Mouse (Mus musculus) gastrocnemius, adult 2 months (tissue): ENCODE measurements at regions not wholly inside any gene's neighbourhood (a gene's known extent, or its start where the extent isn't known, plus 50 kb on each side); places are given as distances from the start of the nearest gene placed in this dataset.
A peak's percentile ranks its signal among the peaks of the same experiment; 100 is the strongest.

Experiments
- DNase-seq: peaks from one replicate; pipeline ENCODE4 v3.0.0; 2022
- H3K27ac ChIP-seq: fragments of 200-600 bp; 2 replicates; pipeline ENCODE4 v1.8.1; 2022; ENCODE audit warnings: mild to moderate bottlenecking
- H3K4me3 ChIP-seq: fragments of 200-600 bp; 2 replicates; pipeline ENCODE4 v1.8.1; 2022; ENCODE audit warnings: mild to moderate bottlenecking, moderate library complexity
- CTCF ChIP-seq: fragments of 200-600 bp; IDR thresholded peaks from 2 replicates; pipeline ENCODE4 v1.8.1; 2022; ENCODE audit warnings: antibody characterized with exemption, mild to moderate bottlenecking, moderate library complexity
- intact Hi-C: fragments of 180-260 bp; cut with DNase I; formaldehyde crosslinking; loops from one replicate; pipeline ENCODE4 v1.15.1; 2025

DNA sequence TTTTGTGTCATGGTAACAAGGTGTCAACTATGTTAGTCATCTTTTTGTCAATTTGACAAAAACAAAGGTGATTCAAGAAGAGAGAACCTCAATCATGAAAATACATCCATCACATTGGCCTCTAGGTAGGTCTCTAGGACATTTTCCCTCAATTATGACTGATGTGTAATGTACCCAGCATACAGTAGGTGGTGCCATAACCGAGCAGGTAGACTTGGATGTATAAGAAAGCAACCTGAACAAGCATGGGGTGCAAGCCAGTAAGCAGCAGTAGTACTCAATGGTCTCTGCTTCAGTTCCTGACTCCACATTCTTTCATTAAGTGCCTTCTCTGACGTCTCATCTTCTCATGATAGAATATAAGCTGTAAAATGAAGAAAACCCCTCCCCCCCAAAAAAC, 463.8 kb downstream of the Tmem161b start:
- no peak overlapping the region for H3K27ac ChIP-seq
- TF ChIP-seq CTCF = peak; percentile 24; the same call in 1 of the 2 replicates
- intact Hi-C loops = no loop called here
- DNase-seq = no peak
- no peak overlapping the region for H3K4me3 ChIP-seq

DNA sequence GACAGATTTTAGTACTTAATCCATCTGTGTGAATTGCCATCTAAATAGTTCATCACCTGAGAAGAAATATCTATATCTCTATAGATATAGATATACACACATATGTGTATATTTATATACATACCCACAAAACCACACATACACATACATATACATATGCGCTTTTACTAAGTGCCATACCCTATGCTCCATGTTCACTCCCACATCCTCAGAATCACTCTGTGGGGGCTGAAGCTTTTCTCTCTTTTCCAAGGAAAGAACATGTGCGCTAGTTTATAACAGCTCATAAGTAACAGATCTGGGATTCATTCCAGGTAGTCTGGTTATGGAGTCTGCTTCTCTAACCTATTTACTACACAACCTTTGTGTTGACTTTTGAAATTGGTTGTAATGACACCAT, 471.4 kb downstream of the Tmem161b start:
- no peak for DNase-seq
- no peak overlapping the region for H3K4me3 ChIP-seq
- no peak for TF ChIP-seq CTCF
- intact Hi-C loops = no loop called here
- H3K27ac ChIP-seq = no peak overlapping the region

DNA sequence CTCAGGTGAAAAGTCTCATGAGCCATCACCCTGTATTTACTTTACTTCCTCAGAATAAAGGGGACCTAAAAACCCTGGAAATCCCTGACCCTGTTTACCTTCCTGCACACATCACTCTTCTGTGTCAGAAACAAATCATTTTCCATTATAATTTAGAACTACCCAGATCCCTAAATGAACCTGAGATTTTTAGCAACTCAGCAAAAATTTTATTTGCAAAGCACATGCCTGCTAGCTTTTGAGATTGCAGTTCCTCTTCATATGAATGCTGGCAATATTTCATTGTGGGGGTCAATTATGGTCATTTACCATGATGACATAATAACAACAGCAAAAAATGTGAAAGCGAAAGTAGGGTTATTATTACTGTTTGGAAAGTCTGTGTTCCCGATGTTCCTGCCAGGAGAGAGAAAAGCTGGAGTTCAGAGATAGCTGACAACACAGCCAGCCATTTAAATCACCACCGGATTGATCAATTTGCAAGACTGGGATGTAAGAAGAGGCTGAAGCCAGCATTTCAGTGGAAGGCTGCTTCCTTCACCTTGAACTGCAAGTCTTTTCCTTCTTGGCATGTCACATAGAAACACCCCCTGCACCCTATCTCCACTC, 476.5 kb downstream of the Tmem161b start:
- DNase-seq = no peak
- Histone ChIP-seq H3K27ac (no peak overlapping the region), H3K4me3 (no peak overlapping the region)
- intact Hi-C loops = no loop called here
- TF ChIP-seq CTCF = no peak

DNA sequence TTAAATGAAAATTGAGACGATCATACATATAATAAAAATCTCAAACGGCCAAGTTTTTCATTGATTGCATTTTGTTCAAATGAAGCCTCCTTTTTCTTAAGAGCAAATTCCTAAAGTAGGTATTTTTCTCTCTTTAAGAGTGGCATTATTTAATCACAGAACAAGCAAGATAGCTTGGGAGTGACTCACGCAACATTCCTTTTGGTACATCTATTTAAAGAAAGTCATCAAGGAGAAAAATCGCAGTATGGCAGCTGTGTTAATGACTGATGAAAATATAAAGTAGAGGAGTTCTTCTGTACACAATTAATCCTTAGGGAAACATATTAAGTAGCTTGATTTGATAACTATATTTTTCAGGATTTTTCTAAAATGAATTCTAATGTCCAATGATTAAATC, 448.0 kb upstream of the Ccnh start:
- Histone ChIP-seq H3K4me3 (no peak overlapping the region), H3K27ac (no peak overlapping the region)
- intact Hi-C loops = no loop called here
- no peak for TF ChIP-seq CTCF
- DNase-seq = no peak

DNA sequence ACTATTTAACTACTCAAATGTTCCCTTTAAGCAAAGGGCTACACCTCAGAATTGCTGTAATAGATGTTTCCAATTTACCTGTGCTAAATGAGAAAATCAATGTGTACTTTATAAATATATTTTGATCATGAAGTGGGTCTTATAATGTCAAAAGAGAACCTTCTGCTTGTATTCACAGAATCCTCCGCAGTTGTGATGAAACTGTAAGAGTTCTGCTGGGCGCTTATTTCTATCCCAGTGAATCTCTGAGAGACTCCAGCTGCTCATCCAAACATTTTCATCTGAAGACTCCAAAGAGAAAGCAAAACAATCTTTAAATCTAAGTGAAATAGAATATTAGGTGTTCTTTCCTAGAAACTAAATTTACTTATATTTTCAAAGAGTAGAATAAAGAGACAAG, 440.9 kb upstream of the Ccnh start:
- DNase-seq = no peak
- no peak for TF ChIP-seq CTCF
- intact Hi-C loops = no loop called here
- Histone ChIP-seq H3K4me3 (no peak overlapping the region), H3K27ac (no peak overlapping the region)

DNA sequence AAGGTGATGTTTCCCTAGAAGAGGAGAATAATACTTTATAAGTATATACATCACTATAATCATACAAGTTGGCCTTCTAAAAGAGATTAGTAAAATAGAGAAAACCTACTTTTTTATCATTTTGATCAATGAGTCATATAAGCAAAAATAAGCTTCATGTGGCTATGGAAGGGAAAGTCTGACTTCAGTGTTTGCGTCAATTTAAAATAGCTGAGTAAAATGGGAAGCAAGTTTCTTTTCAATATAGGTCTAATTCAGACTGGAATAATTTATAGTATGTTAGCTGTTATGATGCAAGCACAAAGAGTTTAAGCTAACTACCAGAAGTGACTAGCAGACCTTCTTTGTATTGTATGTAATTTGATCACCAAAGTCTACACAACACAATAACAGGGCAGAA, 440.0 kb upstream of the Ccnh start:
- no peak overlapping the region for H3K4me3 ChIP-seq
- no peak for DNase-seq
- intact Hi-C loops = no loop called here
- no peak overlapping the region for H3K27ac ChIP-seq
- no peak for TF ChIP-seq CTCF

DNA sequence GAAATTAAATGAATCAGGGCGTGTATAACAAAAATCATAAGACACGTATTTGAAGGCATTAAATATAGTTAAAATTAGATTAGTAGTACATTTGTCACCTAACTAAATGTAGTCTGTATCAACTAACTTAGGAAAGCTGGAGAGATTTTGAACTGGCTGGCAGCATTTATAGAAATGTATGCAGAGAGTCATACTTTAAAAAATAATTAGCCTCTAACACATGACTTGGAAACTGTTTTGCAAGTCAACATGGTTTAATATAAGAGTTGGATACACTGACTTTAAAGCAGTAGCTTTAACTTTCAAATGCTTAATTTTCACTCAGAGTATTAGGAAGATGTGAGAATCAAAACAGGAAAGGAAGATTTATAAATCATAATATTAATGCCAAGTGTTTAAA, 439.1 kb upstream of the Ccnh start:
- intact Hi-C loops = no loop called here
- no peak for TF ChIP-seq CTCF
- Histone ChIP-seq H3K27ac (no peak overlapping the region), H3K4me3 (no peak overlapping the region)
- no peak for DNase-seq

DNA sequence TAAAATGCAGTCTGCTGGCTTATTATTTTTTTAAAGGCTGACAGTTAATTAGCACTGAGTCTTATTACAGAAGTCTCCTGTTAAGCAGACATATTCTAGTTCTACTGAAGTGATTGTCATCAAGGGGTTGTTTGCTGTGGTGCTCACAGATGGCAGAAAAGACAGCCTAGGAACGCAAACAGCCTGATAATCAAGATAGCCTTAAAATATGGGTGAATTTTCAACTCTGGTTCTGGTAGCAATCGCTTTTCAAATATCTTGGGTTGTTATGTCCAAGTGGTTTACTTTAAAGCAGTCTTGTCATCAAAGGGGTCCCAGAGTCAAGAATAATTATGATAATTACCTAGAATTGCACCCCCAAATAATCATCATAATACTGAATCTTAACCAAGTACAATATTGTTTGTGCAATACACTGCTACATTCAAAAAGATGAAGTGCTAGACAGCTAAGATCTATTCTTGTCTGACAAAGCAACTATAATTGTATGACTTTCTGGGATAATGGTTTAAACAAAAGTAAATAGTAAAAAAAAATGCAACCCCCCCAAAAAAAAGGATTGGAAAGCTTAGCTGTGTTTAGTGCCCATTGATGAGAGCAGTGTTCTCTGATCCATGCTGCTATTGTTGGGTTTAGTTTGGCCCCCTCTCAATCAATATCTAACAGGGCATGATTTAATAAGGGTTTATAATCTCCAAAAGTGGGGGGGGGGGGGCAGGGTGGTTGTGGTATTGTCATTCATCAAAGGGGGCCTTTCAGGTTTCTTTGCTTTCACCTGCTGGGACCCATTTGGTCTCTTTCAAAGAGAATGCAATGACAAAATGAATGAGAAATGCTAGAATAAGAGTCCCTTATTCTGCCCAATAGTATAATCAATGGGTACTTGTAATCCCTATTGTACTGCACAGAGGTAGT, 437.4 kb upstream of the Ccnh start:
- DNase-seq = no peak
- H3K4me3 ChIP-seq = no peak overlapping the region
- H3K27ac ChIP-seq = no peak overlapping the region
- intact Hi-C loops = no loop called here
- TF ChIP-seq CTCF = no peak

DNA sequence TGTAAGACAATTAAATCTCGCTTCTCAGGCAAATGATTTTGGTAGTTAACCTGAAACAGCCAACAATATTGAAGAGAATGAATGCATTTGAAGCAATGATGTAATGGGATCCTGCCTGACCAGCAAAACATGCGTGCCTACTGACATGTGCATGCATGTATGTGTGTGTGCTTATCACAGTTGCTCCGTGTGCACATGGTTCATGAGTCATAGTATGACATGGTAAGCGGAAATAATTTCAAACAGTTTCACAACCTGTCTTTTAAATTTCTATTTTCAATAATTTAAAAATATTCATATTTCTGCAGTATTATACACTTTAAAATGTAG, 436.8 kb upstream of the Ccnh start:
- H3K4me3 ChIP-seq = no peak overlapping the region
- no peak overlapping the region for H3K27ac ChIP-seq
- intact Hi-C loops = no loop called here
- no peak for TF ChIP-seq CTCF
- DNase-seq = no peak

DNA sequence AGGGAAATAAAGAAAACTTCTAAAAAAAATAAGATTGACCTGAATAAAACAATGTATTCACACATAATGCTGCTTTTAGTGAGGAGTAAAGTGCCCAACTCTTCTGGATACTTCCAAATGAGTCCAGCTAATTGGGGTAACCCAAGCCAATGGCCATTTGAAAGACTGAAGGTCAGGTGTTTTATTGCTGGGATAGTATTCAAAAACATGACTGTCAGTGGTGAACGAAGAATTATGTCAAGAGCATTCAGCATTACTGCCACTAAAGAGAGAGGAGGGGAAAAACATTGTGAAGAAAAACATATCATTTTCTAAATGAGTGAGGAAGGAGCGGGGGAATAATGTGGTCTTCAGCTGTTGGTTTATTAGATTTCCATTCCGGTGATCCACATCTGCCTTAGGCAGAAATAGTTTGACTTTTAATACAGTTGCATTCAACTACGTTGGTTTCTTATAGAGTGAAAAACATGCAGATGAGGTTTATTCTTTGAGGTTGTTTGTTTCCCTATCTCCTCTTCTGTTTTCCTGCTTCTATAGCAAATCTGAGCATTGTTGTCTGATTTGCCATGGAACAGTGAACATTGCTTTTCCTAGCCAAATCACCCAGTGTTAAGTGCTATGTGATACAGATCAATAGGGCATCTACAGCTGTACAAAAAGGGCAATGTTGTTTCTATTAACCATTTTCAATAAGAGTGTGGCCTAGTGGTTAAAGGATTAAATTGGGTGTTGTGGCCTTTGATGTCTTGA, 435.3 kb upstream of the Ccnh start:
- Histone ChIP-seq H3K27ac (no peak overlapping the region), H3K4me3 (no peak overlapping the region)
- no peak for TF ChIP-seq CTCF
- no peak for DNase-seq
- intact Hi-C loops = no loop called here

DNA sequence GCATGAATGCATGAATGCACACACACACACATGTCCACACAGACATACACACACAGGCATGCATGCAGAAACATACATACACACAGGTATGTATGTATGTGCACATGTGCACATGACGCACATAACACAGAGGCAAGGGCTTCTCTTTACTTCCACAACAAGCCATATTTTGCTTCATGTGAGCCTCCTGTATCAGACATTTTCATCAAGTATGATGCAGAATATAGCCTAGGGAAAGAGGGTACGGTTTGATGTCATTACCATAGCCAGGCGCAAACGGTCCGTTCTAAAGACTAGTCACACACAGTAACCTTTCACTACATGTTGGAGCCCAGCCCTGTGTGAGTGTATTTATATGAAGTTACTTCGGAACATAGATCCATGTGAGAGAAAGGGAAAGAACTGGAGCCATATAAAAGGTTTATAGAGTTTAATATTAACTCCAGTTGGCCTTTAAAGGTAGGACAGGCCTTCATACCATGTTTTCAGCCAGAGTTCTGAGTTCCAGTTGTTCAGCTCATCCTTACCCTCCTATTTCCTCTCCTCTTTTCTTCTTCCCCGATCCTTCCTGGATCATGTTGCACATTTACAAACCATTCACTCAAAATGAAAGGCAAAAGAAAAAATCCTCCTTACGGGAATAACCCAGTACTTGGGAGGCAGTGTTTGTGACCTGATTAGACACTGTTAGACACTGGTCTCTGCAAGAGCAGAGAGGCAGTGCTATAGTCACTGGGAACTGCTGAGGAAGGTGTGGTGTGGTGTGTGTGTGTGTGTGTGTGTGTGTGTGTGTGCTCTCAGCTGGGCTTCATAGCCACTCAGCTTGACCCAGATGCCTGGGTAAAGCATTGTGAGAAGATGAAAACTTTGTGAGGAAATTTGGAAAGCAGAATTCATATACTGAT, 434.1 kb upstream of the Ccnh start:
- H3K27ac ChIP-seq = no peak overlapping the region
- no peak overlapping the region for H3K4me3 ChIP-seq
- TF ChIP-seq CTCF = no peak
- DNase-seq = no peak
- intact Hi-C loops = no loop called here

DNA sequence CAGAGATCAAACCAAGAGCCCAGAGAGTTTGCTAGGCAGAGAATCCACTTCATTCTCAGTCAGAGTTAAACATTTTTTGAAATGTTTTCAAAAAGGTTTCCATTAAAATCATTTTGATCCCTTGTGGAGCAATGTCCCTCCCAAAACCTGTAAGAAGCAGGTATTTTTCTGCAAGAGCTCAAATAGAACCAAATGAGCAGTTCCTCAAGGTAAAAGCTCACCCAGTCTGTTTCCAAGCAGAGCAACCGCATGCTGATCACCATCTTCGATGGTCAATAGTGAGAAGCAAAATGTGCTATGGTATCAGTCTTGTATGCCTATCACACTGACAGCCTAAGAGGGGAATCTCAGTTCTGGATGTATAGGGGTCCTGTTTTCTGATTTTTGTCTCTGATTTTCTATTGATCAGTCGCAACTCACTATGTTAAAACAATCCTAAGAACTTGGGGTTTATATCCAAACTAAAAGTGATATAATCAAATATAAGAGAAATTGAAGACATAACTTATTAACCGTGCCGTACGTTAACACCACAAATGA, 432.3 kb upstream of the Ccnh start:
- TF ChIP-seq CTCF = no peak
- no peak for DNase-seq
- Histone ChIP-seq H3K27ac (no peak overlapping the region), H3K4me3 (no peak overlapping the region)
- intact Hi-C loops = no loop called here
